In the genomic region with DNA sequence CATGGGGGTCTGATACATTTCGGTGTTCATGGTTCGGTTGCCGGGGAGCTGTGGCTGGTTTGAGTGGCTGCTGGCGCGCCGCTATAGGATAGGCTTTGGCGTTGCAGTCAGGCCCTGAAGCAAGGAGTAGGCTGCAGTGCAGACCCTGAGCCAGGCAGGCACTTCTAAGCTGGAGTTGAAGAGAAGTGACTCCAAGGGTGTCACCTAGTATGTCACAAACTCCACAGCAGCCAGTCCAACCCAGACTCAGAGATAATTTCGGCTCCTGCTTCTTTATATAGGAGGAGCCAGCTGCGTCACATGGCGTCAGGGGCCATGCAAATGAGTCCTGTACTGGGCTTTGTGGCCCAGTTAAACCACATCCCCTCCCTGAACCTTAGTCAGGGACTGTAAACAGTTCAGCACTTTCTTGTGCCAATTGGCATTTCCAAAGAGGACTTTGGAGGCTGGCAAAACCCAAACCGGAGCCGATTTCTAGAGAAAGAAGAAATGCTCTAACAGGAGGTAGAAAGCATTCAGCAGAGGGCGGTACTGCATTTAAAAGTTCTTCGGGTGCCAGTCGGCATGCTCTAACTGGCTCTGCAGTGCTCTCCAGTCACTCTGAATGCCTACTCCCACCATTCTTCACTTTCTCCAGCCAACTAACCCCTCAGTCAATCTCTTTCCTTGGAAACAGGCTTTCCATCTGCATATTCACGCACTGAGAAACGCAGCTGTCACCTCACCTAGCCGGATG, we compare ENCODE assay signal across 8 mouse cellular contexts. TPM values are rescaled to one million over a fixed set of nuclear protein-coding genes. Genes with fewer than 3 reads are reported as not detected.
DNase-seq lines count a peak whose midpoint lies in the region; ATAC-seq and TF ChIP-seq lines count a peak whose summit lies in the region.

No protein-coding gene starts in this region.

- H3K4me1 ChIP-seq in hindbrain, postnatal 0 days (ENCODE audit: insufficient read depth, low read length) = no peaks in the 10 kb centered on the region

- no peaks in the 10 kb centered on the region for H3K27me3 ChIP-seq in hindbrain, postnatal 0 days (ENCODE audit: insufficient read depth, low read length)

- H3K9ac ChIP-seq in hindbrain, postnatal 0 days (replicated peaks; ENCODE audit: low read length) = peak overlapping the region; percentile 66

- peak; percentile 81 for ATAC-seq in activated CD4-positive, CD25-positive, alpha-beta regulatory T cell, adult 4 months
- ATAC-seq in common myeloid progenitor, adult 5-6 weeks (replicated peaks; ENCODE audit: low read depth, poor library complexity, severe bottlenecking) = peak; percentile 78
- peak; percentile 88 for ATAC-seq in hindbrain, postnatal 0 days
- ATAC-seq in megakaryocyte, adult 5-6 weeks (ENCODE audit: poor library complexity, severe bottlenecking) = peak; percentile 78

- no peaks in the 10 kb centered on the region for H3K36me3 ChIP-seq in hindbrain, postnatal 0 days (ENCODE audit: insufficient read depth, low read length)

- WGBS in hindbrain, postnatal 0 days = 35% methylated on average over 18 of the region's 18 CpGs

- peak overlapping the region; percentile 64 for H3K4me2 ChIP-seq in hindbrain, postnatal 0 days (ENCODE audit: low read depth, low read length)

- peak overlapping the region; percentile 82 for H3K4me3 ChIP-seq in gastrocnemius, adult 2 months
- peak overlapping the region; percentile 44 for H3K4me3 ChIP-seq in hindbrain, postnatal 0 days (ENCODE audit: low read length)

- peak overlapping the region; percentile 97 for H3K27ac ChIP-seq in gastrocnemius, adult 2 months
- H3K27ac ChIP-seq in hindbrain, postnatal 0 days = peak overlapping the region; percentile 84

- peak; percentile 88 for DNase-seq in gastrocnemius, adult 2 months
- DNase-seq in hindbrain, postnatal 0 days (ENCODE audit: low spot score) = peak; percentile 71
- DNase-seq in left cerebral cortex, adult 8-10 months (ENCODE audit: low spot score in 2 of 2) = peak; percentile 67
- peak; percentile 77 to 80 for DNase-seq in right cerebral cortex, postnatal 10 days (ENCODE audit: low spot score in 2 of 2)
- peak; percentile 77 for DNase-seq in urinary bladder, postnatal 14 days (ENCODE audit: low spot score)

- no peaks in the 10 kb centered on the region for H3K9me3 ChIP-seq in hindbrain, postnatal 0 days (ENCODE audit: low read length)

- intact Hi-C loops in gastrocnemius, adult 2 months (cut with DNase I) = loop anchor here (1.0 kb wide), 1 partner anchor 39 kb away; no protein-coding TSS in a partner anchor

- peak; percentile 48 for TF ChIP-seq CTCF in gastrocnemius, adult 2 months (IDR thresholded peaks at IDR 0.05)
- TF ChIP-seq CTCF in hindbrain, postnatal 0 days (IDR thresholded peaks at IDR 0.05; ENCODE audit: low read depth) = peak; percentile 36

RNA-seq across cellular contexts. Expression of gene Tsc22d3, which starts 57.4 kb away (rescaled TPM):
- 100 to 1,000 TPM; 236 to 480 TPM for polyA plus RNA-seq in activated CD4-positive, CD25-positive, alpha-beta regulatory T cell, adult 4 months (2017; shearing (Covaris generic))
- 30.5 and 35.1 TPM in 2 replicates for total RNA-seq in common myeloid progenitor, adult 5-6 weeks (2017)
- 100 to 1,000 TPM; 243 to 420 TPM for total RNA-seq in gastrocnemius, adult 2 months (2021)
- 102 and 112 TPM in 2 replicates for total RNA-seq in hindbrain, postnatal 0 days (2014; rRNA removed)
- 114 and 117 TPM in 2 replicates for polyA plus RNA-seq in hindbrain, postnatal 0 days (2015; fragmentation: Nextera tagmentation; extraction: Ambion mirVana)
- total RNA-seq in left cerebral cortex, adult 8-10 months (2022) = 10 to 100 TPM; 88.4 to 97.1 (median 92.7) TPM
- total RNA-seq in megakaryocyte, adult 5-6 weeks (2015) = 72.3 and 79.4 TPM in 2 replicates
- total RNA-seq in megakaryocyte, adult 5-6 weeks (2017) = 82.9 and 84.3 TPM in 2 replicates

Comparison
In these comparisons a context has a peak if more than half of its experiments do, and no peak if none do; other contexts are left out.
1. Peak in every context shown above with its lines: DNase-seq, ATAC-seq, H3K4me3 ChIP-seq and H3K27ac ChIP-seq.